Mouse (Mus musculus) liver, embryonic 14.5 days (tissue): ENCODE measurements around the gene Ino80b.

Source experiments
- CTCF ChIP-seq: IDR thresholded peaks from 2 replicates; pipeline ENCODE4 v1.5.1; 2016; ENCODE audit warnings: antibody characterized with exemption, low read depth, control low read depth
- EP300 ChIP-seq: IDR thresholded peaks from 2 replicates; pipeline ENCODE4 v1.6.1; 2016; ENCODE audit warnings: antibody characterized with exemption, low read depth

DNA sequence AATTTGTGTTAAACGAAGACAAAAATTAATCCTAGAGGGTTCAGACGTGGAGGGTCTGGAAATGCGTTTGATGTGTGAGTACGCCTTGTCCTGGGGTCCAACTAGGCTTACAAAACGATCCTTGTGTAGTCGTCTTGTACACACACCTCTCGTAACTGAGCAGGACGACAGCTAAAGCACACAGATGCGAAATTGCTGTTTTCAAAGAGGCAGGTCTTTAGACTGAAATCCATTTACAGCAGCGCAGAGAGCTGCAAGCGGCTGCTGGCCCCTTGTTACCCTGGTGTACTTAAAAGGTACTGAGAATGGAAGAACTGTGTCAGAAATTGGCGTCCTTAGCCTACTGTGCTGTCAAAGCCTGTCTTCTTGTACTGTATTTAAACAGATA is 41.0 kb upstream of the Ino80b start:
- peak; percentile 34 for TF ChIP-seq CTCF
- no peak for TF ChIP-seq EP300
